Mouse (Mus musculus) kidney, adult 2 months (tissue): Measurements from ENCODE around the gene Rora.

ENCODE experiments used
- CTCF ChIP-seq: fragments of 200-500 bp; conservative IDR thresholded peaks from 2 replicates; pipeline ENCODE4 v1.5.1; 2011; ENCODE audit warnings: low read depth, mild to moderate bottlenecking, control low read depth, low read length, moderate library complexity, mixed read lengths; ENCODE audit not compliant: insufficient read depth, insufficient read length
- POLR2A ChIP-seq: fragments of 200-500 bp; IDR thresholded peaks from one replicate; pipeline ENCODE4 v1.6.1; 2011; ENCODE audit warnings: low read depth, low read length, control low read depth

- TF ChIP-seq CTCF (no peak), POLR2A (no peak)
Measured at GRCm38 (mm10) chr9:68719286-68719685, 65.7 kb downstream of the Rora start.
